Mouse (Mus musculus) small intestine, adult 2 months (tissue): ENCODE results near the gene Sar1a. TPM values are rescaled to one million over a fixed set of nuclear protein-coding genes. Genes with fewer than 3 reads are reported as not detected.
A peak's percentile ranks its signal among the peaks of the same experiment; 100 is the strongest.

Experiments
- H3K27ac ChIP-seq: fragments of 200-500 bp; 2 replicates; pipeline ENCODE4 v1.5.1; 2012; ENCODE audit warnings: low read depth, low read length, control low read depth, inconsistent platforms; ENCODE audit not compliant: insufficient read depth
- H3K27me3 ChIP-seq: fragments of 200-500 bp; 2 replicates; pipeline ENCODE4 v1.6.1; 2012; ENCODE audit warnings: mild to moderate bottlenecking, moderate library complexity, low read length, inconsistent platforms; ENCODE audit not compliant: control insufficient read depth, insufficient read depth
- H3K36me3 ChIP-seq: fragments of 200-500 bp; 2 replicates; pipeline ENCODE4 v1.6.1; 2012; ENCODE audit warnings: mild to moderate bottlenecking, low read length, control low read depth, inconsistent platforms; ENCODE audit not compliant: control insufficient read depth, insufficient read depth
- H3K4me1 ChIP-seq: fragments of 200-500 bp; 2 replicates; pipeline ENCODE4 v1.6.1; 2012; ENCODE audit warnings: low read length, inconsistent platforms, mixed read lengths; ENCODE audit not compliant: control insufficient read depth, insufficient read depth, insufficient read length
- H3K4me3 ChIP-seq: fragments of 200-500 bp; 2 replicates; pipeline ENCODE4 v1.5.1; 2012; ENCODE audit warnings: low read depth, mild to moderate bottlenecking, control low read depth, inconsistent platforms, low read length, moderate library complexity
- CTCF ChIP-seq: fragments of 200-500 bp; IDR thresholded peaks from 2 replicates; pipeline ENCODE4 v1.5.1; 2012; ENCODE audit warnings: low read depth, mild to moderate bottlenecking, control low read depth, inconsistent platforms, low read length, moderate library complexity, mixed read lengths; ENCODE audit not compliant: insufficient replicate concordance, insufficient read length; ENCODE audit errors: extremely low read depth
- POLR2A ChIP-seq: fragments of 200-500 bp; IDR thresholded peaks from 2 replicates; pipeline ENCODE4 v1.6.1; 2012; ENCODE audit warnings: low read depth, mild to moderate bottlenecking, control low read depth, inconsistent platforms, low read length, moderate library complexity
- WGBS: fragments of 180-500 bp; shearing (Covaris S2); methylation state at CpG from one replicate; pipeline ENCODE4 v1.1.7; 2018; 5-methylcytosine and 5-hydroxymethylcytosine counted together
- polyA plus RNA-seq: library from polyadenylated mRNA; depleted of rRNA; stranded (reverse); fragments of >200 nt; gene quantifications from 2 replicates; pipeline ENCODE4 v1.2.3, GENCODE M21; 2012

Gene Sar1a
- polyA plus RNA-seq, 1 experiment = 22.9 TPM

DNA sequence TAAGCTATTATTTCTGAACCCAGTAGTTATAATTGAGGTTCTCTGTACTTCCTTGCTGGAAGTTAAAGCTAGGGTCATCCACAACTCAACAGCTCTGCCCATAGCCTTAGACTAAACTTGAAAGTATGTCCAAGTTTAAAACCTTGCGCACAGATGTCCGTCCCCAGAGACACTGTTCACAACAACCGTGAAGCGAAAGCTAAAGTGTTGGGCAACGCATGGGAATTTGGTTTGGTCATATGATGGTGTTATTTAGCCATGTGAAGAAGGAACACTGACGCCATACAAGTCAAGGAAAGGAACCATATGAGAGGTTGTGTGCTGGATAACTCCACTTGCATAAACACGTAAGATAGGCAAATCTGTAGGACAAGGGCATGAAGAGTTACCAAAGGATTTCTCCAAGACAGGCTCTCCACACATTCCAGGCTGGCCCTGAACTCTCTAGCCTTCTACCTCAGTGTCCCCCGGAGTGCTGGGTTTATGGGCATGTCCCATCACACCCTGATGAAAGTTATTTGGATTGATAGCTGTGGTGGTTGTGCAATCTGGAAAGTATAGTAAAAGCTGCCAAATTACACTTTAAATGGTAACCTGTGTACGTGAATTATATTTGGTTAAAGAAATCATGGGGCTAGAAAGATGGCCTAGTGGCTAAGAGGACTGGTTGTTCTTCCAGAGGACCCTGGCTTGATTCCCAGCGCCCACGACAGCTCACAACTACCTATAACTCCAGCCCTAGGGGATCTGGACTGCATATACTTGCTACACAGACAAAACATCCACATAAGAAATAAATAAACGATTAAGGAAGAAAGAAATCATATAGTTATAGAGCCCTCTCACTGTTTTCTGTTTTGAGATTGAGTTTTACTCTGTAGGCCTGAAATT lies 37.6 kb downstream of the Sar1a start:
- Histone ChIP-seq H3K27ac (no peak overlapping the region), H3K36me3 (no peaks in the 10 kb centered on the region), H3K4me1 (peaks cover 14% of the 10 kb centered on the region), H3K27me3 (no peaks in the 10 kb centered on the region), H3K4me3 (no peak overlapping the region)
- TF ChIP-seq CTCF (no peak), POLR2A (no peak)
- 91% methylated on average over 12 of the region's 12 CpGs for WGBS

DNA sequence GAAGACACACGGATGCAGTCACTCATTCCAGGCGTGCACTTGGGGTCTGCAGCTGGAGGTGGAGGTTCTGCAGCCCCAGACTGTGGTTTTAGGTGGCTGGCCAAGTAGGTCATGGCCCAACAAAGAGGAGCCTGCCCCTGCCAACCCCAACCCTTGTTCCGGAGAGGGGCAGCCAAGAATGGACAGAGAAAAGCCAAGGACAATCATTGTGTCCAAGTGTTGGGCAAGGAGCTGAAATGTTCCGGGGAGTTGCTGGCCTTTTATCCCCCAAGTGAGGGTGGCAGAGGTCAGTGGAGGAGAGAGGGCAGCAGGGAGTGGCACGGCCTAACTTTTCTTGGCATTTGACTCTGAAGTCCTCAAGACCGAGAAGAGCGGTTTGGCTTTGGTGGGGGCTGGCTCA lies 40.2 kb downstream of the Sar1a start:
- Histone ChIP-seq H3K27ac (no peak overlapping the region), H3K4me1 (peaks cover 6% of the 10 kb centered on the region), H3K4me3 (no peak overlapping the region), H3K27me3 (no peaks in the 10 kb centered on the region), H3K36me3 (no peaks in the 10 kb centered on the region)
- TF ChIP-seq CTCF (no peak), POLR2A (no peak)
- 90% methylated on average over 7 of the region's 7 CpGs for WGBS

DNA sequence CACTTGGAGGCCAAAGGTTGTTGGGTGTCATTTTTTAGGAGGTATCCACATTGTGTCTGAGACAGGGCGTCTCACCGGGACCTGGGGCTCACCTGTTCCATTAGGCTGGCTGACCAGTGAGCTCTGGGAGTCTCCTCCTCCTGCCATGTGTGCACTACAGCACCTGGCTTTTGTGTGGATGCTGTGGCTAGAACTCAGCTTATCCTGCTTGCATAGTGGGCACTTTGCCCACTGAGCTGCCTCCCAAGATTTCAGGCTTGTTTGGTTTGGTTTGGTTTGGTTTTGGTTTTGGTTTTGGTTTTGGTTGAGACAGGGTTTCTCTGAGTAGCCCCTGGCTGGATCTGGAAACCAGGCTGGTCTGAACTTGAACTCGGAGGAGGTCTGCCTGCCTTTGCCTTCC lies 42.1 kb downstream of the Sar1a start:
- Histone ChIP-seq H3K27ac (no peak overlapping the region), H3K4me1 (peaks cover 5% of the 10 kb centered on the region), H3K4me3 (peak overlapping the region; percentile 41; the same call in 1 of the 2 replicates), H3K27me3 (no peaks in the 10 kb centered on the region), H3K36me3 (peaks cover 2% of the 10 kb centered on the region; the same call in 1 of the 2 replicates)
- TF ChIP-seq CTCF (no peak), POLR2A (no peak)
- WGBS = 32% methylated on average over 3 of the region's 3 CpGs

DNA sequence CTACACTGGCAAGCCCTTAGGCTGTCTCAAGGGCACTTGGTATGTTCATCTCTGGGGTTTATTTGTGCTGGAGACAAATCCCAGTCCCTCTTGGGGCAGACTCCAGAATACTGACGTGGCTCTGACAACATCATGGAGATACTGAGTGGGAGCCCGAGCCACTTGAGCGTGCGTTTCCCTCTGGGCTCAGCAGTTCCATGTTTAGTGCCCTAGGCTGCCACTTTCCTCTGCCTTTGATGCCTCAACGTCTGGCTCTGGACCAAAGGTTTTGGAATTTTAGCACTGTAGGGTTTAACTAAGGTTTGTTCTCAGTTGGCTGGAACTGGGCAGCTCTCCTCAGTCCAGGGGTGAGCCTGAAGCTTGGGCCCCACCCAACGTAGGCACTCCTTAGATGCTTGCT lies 43.2 kb downstream of the Sar1a start:
- Histone ChIP-seq H3K27ac (no peak overlapping the region), H3K36me3 (peaks cover 5% of the 10 kb centered on the region; the same call in 1 of the 2 replicates), H3K27me3 (no peaks in the 10 kb centered on the region), H3K4me1 (peaks cover 5% of the 10 kb centered on the region), H3K4me3 (no peak overlapping the region)
- TF ChIP-seq POLR2A (no peak), CTCF (no peak)
- WGBS = 79% methylated on average over 6 of the region's 6 CpGs

DNA sequence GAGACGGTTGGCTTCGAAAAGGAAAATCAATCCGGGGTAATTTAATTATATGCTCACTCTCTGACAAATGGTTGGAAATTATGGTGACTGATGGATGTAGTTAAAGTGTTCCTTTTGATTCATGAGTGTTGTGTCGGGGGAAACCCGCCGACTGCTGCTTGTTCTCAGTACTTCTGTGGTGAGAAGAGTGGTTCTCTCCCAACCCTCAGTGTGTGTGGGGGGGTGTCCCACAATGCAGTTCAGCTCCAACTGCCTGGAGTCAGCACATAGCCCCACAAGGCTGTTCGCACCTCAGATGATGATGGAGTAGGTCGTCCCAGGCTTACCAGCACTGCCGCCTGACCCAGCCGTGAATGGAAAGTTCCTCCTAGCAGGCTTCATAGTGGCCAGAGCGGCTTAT lies 49.1 kb downstream of the Sar1a start:
- H3K27me3 ChIP-seq = no peaks in the 10 kb centered on the region
- no peak for TF ChIP-seq POLR2A
- TF ChIP-seq CTCF = no peak
- H3K4me3 ChIP-seq = no peak overlapping the region
- peaks cover 2% of the 10 kb centered on the region; the same call in 1 of the 2 replicates for H3K4me1 ChIP-seq
- H3K36me3 ChIP-seq = peaks cover 8% of the 10 kb centered on the region
- 79% methylated on average over 11 of the region's 11 CpGs for WGBS
- no peak overlapping the region for H3K27ac ChIP-seq

DNA sequence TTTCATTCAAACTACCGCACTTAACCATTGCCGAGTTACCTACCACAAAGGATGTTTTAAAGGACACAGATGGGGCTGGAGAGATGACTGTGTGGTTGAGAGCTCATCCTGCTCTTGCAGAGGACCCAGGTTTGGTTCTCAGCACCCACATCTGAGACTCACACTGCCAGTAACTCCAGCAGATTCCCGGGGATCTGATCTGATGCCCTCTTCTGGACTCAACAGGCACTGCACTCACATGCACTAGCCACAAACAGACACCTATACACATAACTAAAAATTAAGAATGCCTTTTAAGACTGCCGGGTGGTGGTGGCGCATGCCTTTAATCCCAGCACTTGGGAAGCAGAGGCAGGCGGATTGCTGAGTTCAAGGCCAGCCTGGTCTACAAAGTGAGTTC lies 50.1 kb downstream of the Sar1a start:
- Histone ChIP-seq H3K36me3 (peaks cover 8% of the 10 kb centered on the region), H3K4me3 (no peak overlapping the region), H3K4me1 (peaks cover 3% of the 10 kb centered on the region; the same call in 1 of the 2 replicates), H3K27ac (no peak overlapping the region), H3K27me3 (no peaks in the 10 kb centered on the region)
- TF ChIP-seq CTCF = no peak
- no peak for TF ChIP-seq POLR2A
- 96% methylated on average over 6 of the region's 6 CpGs for WGBS

DNA sequence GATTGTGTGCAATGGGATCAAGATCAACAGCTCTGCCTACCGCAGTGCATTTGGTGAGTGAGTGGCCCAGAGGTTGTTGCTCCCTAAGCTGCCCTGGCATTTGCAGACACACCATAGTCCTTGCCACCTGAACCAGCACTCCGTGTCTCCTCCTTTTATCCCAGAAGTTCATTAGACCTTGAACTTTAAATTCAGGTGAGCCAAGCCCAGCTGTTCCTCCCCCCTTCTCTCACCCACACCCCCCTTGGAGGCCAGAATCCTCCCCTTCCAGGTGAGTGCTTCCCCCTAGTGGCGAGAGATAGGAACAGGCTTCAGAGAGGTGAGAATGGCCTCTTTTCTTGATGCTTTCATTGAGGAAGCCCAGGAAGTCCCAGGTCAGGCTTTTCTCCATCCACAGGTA lies 54.3 kb downstream of the Sar1a start:
- peaks cover 3% of the 10 kb centered on the region for H3K36me3 ChIP-seq
- no peak overlapping the region for H3K4me3 ChIP-seq
- no peak overlapping the region for H3K27ac ChIP-seq
- H3K27me3 ChIP-seq = no peaks in the 10 kb centered on the region
- TF ChIP-seq CTCF (peak; percentile 98; the same call in 1 of the 2 replicates), POLR2A (no peak)
- 18% methylated on average over 3 of the region's 3 CpGs for WGBS
- H3K4me1 ChIP-seq = peaks cover 3% of the 10 kb centered on the region; the same call in 1 of the 2 replicates
